Mouse (Mus musculus): Measurements from ENCODE around the gene Hvcn1. TPM values are rescaled to one million over a fixed set of nuclear protein-coding genes. Genes with fewer than 3 reads are reported as not detected.

The Hvcn1 gene
- total RNA-seq, 2 experiments from 2014 or later, result 1.7 to 6.8 TPM

GRCm38 (mm10) chr5:122234319-122235195 is 28.0 kb downstream of the Hvcn1 start:
- no peak for DNase-seq

- DNase-seq, result no peak
Measured at GRCm38 (mm10) chr5:122235196-122235836, 28.7 kb downstream of the Hvcn1 start.

- no peak for DNase-seq
Measured at GRCm38 (mm10) chr5:122237200-122237599, 30.6 kb downstream of the Hvcn1 start.

- peak in 1 of 2 experiments; percentile 53 for DNase-seq
Measured at GRCm38 (mm10) chr5:122239618-122240017, 33.0 kb downstream of the Hvcn1 start.

GRCm38 (mm10) chr5:122240521-122240920 is 33.9 kb downstream of the Hvcn1 start:
- no peak for DNase-seq

- no peak for DNase-seq
Measured at GRCm38 (mm10) chr5:122240989-122241388, 34.4 kb downstream of the Hvcn1 start.

- DNase-seq, result peak; percentile 45 to 65
Measured at GRCm38 (mm10) chr5:122242521-122243123, 36.0 kb downstream of the Hvcn1 start.

- no peak for DNase-seq
Measured at GRCm38 (mm10) chr5:122243781-122244523, 37.3 kb downstream of the Hvcn1 start.

- no peak for DNase-seq
Measured at GRCm38 (mm10) chr5:122245186-122245585, 38.6 kb downstream of the Hvcn1 start.

GRCm38 (mm10) chr5:122246547-122247167 is 40.1 kb downstream of the Hvcn1 start:
- DNase-seq, result no peak

- DNase-seq, result peak; percentile 56 to 75
Measured at GRCm38 (mm10) chr5:122247529-122247928, 40.9 kb downstream of the Hvcn1 start.

GRCm38 (mm10) chr5:122247934-122248333 is 41.3 kb downstream of the Hvcn1 start:
- DNase-seq, result no peak

- DNase-seq, result no peak
Measured at GRCm38 (mm10) chr5:122249281-122249680, 42.7 kb downstream of the Hvcn1 start.

- DNase-seq, result no peak
Measured at GRCm38 (mm10) chr5:122251895-122252606, 45.4 kb downstream of the Hvcn1 start.

GRCm38 (mm10) chr5:122258027-122258741 is 51.6 kb downstream of the Hvcn1 start:
- no peak for DNase-seq

- no peak for DNase-seq
Measured at GRCm38 (mm10) chr5:122262104-122262503, 55.5 kb downstream of the Hvcn1 start.

GRCm38 (mm10) chr5:122263933-122264905 is 57.6 kb downstream of the Hvcn1 start, which contains the start of gene Tctn1:
Gene Tctn1 (minus strand): TSS chr5:122264460.
- peak; percentile 90 to 94 for DNase-seq

- no peak for DNase-seq
Measured at GRCm38 (mm10) chr5:122265187-122265586, 58.6 kb downstream of the Hvcn1 start.

- no peak for DNase-seq
Measured at GRCm38 (mm10) chr5:122265942-122266341, 59.3 kb downstream of the Hvcn1 start.
